Mouse (Mus musculus): Measurements from ENCODE around the gene Ace3.
"Not testable (repeated sequence)": the region's sequence is repeated elsewhere in the genome, so short reads cannot be mapped to it uniquely, and the experiment has no call there.

The Ace3 gene

DNA sequence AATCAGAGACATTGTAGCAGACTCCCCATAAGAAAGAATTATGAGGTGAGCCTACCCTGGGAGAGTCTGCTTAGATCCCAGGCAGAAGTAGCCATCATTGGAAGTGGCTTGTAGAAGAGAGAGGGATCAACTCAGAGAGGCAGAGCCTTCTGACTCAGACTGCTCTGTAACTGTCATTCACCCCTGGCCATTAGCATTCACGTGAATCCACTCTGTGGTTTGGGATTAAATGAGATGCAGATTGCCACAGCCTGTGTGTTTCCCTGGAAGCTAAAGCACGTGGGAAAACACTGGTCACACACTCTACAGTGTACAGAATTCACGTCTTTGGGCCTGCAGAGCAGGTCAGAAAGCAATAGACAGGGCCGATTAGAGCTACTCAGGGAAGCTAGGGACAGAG is 10.0 kb upstream of the Ace3 start:
- DNase-seq = no peak

DNA sequence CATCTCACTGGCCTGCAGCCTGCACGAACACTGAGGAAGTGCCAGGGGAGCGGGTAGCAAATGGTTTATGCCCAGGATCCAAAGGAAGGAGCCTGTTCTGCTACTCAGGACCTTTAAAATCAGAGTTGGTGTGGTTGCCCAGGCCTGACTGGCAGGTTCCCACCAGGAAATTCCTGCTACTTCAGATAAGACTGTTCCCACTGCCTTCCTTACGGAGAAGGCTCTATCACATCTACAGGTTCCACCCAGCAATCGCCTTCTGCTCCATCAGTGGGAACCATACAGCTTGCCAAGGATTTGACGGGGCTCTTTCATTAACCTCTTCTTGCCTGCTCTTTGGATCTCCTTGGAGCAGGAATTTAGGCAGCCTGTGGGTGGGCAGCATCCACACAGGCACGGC is 7.0 kb upstream of the Ace3 start:
- no peak for DNase-seq

- no peak for DNase-seq
These were observed 5.0 kb upstream of the Ace3 start for GRCm38 (mm10) chr11:105989446-105989845.

DNA sequence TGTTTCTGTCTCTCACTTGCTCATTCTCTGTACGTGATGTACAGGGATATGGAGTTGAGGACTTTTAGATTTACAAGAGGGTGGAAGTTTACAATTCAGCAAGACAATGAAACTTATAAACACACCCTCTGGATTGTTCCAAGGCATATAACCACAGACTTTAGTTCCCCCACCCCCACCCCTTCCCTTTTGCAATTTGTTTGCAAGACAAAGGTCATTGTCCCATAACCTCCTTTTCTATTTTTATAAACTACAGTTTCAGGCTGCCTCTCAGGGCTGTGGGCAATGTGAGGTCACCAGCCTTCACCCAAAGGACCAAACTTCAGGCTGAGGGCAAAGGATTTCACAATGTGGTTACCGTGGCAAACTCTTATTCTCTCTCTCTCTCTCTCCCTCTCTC is 4.2 kb upstream of the Ace3 start:
- no peak for DNase-seq

GRCm38 (mm10) chr11:106000062-106000461 is 5.6 kb downstream of the Ace3 start:
- no peak for DNase-seq

DNA sequence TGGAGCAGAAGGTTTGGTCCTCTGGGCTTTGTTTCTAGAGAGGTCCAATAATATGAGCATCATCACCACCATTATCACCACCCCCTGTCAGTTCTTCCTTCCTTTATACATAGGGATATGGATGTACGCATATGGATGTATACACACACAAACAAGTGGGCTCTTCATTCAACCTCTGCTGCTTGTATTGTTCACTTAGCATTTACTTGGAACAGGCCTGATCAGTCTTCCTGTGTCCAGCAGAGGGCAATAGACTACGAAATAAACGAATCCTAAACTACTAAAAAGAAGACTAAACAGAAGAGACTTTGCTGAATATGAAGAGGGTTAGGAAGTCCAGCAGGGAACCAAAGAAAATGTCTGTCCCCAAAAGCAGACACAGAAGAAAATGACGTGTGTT is 7.2 kb downstream of the Ace3 start:
- DNase-seq = no peak

- DNase-seq = no peak
These were observed 10.1 kb downstream of the Ace3 start for GRCm38 (mm10) chr11:106004576-106004975.

- no peak for DNase-seq
These were observed 11.5 kb downstream of the Ace3 start for GRCm38 (mm10) chr11:106005970-106006369.

GRCm38 (mm10) chr11:106007821-106008220 is 13.3 kb downstream of the Ace3 start, which contains the start of gene Kcnh6:
TSS of gene Kcnh6 (plus strand) at chr11:106008124.
- DNase-seq = peak; percentile 52

- no peak for DNase-seq
These were observed 18.2 kb downstream of the Ace3 start for GRCm38 (mm10) chr11:106012711-106013110.

GRCm38 (mm10) chr11:106013556-106014225 is 19.2 kb downstream of the Ace3 start:
- DNase-seq = peak; percentile 62

- DNase-seq = no peak
These were observed 22.0 kb downstream of the Ace3 start for GRCm38 (mm10) chr11:106016440-106016839.

DNA sequence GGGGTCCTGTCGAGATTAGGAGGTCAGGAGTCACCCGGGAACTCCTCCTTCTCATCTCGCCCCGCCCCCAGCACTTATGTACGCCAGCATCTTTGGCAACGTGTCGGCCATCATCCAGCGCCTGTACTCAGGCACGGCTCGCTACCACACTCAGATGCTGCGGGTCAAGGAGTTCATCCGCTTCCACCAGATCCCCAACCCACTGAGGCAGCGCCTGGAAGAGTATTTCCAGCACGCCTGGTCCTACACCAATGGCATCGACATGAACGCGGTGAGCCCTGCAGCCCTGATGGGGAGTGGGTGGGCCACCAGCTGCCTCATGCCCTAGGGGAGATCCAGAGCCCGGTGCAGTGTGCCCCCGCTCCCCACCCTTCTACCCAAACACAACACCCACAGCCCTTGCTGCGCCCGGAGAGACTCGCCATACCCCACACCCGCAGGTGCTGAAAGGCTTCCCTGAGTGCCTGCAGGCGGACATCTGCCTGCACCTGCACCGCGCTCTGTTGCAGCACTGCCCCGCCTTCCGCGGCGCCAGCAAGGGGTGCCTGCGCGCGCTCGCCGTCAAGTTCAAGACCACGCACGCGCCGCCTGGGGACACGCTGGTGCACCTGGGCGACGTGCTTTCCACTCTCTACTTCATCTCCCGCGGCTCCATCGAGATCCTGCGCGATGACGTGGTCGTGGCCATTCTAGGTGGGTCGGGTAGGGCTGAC is 25.7 kb downstream of the Ace3 start:
- DNase-seq = peak; percentile 54

- no peak for DNase-seq
These were observed 31.3 kb downstream of the Ace3 start for GRCm38 (mm10) chr11:106025774-106026173.

GRCm38 (mm10) chr11:106026465-106027151 is 32.1 kb downstream of the Ace3 start:
- DNase-seq = peak; percentile 67

- DNase-seq = no peak
These were observed 33.1 kb downstream of the Ace3 start for GRCm38 (mm10) chr11:106027607-106028006.

GRCm38 (mm10) chr11:106032074-106032473 is 37.6 kb downstream of the Ace3 start:
- not testable (repeated sequence) for DNase-seq

DNA sequence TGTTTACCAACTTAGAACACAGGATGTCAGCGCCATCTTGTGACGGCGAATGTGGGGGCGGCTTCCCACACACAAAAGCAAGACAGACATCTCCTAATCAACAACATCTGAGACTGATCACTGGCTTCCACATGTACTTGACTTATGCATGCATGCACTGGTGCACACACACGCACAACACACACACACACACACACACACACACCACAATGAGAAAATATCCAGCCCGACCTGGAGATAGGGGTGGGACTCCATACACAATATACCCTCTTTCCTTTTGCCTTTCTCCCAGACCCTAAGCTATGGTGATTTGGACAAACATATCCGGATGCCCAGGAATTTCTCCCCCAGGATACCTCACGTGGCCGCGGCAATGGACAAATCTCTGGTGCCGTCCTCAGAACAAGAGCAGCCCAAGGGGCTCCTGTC is 39.0 kb downstream of the Ace3 start:
- DNase-seq = no peak

DNA sequence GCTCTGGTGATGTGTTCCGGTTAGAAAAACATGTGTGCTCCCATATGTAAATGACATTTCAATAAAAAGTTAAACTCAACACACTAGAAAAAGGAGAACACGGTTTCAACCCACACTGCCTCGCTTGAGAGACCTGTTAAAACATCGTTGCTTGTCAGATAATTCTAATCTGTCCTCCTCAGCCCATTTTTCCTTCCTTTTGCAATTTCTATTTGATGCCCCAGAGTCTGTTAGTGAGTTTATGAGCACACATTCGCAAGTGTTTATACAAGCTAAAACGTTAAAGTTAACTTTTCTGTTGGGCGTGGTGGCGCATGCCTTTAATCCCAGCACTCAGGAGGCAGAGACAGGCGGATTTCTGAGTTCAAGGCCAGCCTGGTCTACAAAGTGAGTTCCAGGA is 40.5 kb downstream of the Ace3 start:
- DNase-seq = no peak

DNA sequence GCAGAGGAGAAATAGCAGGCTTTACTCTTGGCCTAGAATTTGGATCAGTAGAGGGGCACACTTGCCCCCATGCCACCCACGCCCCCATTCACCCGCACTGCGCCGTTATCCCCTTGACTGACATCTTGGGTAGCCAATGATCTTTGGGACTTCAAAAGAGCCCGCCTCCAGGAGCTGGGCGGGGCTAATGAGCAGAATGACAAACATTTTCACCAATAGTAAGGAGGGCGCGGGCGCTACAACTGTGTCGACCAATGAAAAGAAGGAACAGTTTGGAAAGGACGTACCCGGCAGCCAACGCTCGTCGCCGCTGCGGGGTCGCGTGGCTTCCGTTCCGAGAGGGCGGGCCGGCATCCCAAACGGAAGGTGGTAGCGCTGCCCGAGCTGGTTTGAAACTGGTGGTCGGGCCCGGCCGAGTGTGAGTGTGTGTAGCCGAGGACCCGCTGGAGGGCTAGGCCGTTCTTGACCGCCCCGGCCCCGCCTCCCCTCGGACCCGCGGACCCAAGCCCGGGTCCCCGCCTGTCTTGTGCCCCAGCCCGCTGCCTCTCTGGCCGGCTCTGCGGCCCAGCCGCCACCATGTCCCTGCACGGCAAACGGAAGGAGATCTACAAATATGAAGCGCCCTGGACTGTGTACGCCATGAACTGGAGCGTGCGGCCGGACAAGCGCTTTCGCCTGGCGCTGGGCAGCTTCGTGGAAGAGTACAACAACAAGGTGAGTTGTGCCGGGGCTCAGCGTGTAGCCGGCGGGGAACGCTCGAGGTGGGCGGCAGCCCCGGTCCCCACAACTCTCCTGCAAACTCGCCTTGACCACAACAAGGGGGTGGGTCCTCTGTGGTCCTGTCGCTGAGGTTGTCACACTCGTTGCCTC is 42.3 kb downstream of the Ace3 start, which contains the start of gene Dcaf7:
Dcaf7 (plus strand) TSS at position 325 of the 870 bp plus-strand sequence.
- DNase-seq = peak; percentile 94

DNA sequence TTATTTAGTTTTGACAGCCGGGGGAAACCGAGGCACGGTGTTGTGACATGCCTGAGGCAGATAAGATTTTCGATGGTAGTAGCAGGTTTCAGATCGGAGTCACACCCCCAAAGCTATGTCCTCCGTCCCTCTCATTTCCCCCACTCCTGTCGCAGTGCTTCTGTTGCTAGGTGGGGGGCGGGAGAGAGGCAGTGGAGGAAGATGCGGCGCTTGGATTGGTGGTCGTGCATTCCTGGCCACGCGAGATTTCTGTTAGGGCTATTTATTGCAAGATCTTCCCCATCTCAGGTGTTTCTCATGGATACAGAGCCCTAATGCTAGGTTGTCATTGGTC is 42.9 kb downstream of the Ace3 start:
- peak; percentile 75 for DNase-seq

GRCm38 (mm10) chr11:106044349-106044748 is 49.9 kb downstream of the Ace3 start:
- no peak for DNase-seq

DNA sequence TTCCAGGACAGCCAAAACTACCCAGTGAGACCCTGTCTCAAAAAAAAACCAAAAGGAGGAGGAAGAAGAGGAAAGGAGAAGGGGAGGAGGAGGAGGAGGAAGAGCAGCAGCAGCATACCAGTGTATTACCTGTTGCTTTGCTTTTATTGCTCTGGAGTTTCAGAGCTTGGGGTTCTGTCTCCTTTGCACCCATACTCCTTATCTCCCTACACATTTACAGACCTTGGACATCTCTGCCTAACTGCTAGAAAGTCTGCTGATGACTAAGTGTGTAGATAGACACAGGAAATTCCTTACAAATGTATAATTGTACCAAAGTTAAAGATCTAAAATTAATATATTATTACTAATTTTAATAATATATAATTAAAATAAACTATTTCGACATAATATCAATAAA is 50.8 kb downstream of the Ace3 start:
- DNase-seq = no peak

Measured in right cerebral cortex, postnatal 4 days (tissue).